Mouse (Mus musculus): ENCODE results near the gene Nkx1-2.

The Nkx1-2 gene

DNA sequence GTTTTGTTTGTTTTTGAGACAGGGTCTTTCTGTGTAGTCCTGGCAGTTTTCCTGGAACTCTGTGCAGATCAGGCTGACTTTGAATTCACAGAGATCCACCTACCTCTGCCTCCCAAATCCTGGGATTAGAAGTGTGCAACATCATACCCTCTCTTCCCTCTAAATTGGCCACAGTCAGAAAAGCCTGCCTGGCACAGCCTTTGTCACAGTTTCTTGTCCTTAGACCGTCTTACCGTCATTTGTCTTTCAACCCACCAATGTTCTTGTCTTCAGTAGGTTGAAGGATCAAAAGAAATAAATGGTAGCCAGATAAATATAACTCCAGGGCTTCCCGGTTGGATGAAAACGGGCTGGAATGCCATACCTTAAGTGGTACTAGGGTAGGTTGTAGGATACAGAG, 5.3 kb upstream of the Nkx1-2 start:
- DNase-seq (ENCODE audit: low read depth) = no peak

DNA sequence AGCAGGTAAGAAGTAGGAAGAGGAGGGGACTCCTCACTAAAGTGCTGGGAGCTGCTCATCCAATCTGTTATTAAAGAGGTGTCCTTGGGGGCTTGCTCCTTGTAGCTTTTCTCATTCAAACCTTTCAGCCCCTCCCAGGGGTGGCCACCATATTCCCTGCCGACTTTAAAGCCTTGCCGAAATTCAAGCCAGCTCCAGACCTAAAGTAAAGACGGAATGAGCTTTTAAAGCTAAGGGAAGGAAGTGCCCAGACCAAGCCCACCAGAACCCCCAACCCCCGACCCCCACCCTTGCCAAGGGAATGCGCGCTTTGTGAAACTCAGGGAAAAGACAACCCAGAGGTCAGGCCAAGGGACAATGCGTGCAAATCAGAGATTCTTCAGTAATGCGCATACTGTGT, 1.5 kb upstream of the Nkx1-2 start:
- no peak for DNase-seq (ENCODE audit: low read depth)

- peak; percentile 53 for DNase-seq (ENCODE audit: low read depth)
These were observed 589 bp upstream of the Nkx1-2 start for GRCm38 (mm10) chr7:132600026-132600425.

GRCm38 (mm10) chr7:132597251-132598041, 2.0 kb downstream of the Nkx1-2 start:
- DNase-seq (ENCODE audit: low read depth) = no peak

GRCm38 (mm10) chr7:132596557-132597250, 2.7 kb downstream of the Nkx1-2 start:
- no peak for DNase-seq (ENCODE audit: low read depth)

DNA sequence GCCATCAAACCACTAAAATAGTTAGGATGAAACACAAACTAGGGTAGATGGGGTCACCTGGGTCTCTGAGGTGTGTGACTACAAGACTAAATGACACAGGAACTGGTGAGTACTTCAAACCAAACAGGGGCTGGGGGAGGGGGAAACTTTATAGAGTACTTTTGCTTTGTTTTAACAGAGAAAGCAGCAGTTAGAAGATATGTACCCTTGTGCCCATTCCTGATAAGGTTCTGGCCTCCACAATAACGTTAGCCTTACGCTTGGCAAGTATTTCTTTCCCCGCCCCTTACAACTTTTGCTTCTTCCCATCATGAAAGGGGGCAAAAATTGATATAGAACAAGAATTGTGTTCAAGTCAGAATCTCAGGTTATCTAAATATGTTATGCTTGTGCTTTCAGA, 3.6 kb downstream of the Nkx1-2 start:
- no peak for DNase-seq (ENCODE audit: low read depth)

DNA sequence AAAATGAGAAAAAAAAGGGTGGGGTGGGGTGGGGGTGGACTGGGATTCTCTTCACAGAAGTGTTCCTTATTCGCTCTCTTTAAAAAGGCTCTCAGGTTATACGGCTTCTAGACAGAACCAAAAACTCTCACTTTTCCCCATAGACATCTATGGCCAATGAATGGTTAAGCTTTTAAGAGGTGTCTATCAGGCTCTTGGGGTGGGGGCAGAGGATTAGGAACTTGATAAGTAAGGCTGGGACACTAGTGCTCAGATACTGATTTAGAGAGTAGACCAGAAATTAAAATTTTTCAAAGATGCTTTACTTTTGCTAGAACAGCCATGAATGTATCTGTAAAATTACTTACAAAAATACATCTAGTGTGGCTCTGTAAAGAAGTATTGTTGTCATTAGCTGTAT, 5.1 kb downstream of the Nkx1-2 start:
- no peak for DNase-seq (ENCODE audit: low read depth)

- DNase-seq (ENCODE audit: low read depth) = no peak
These were observed 5.7 kb downstream of the Nkx1-2 start for GRCm38 (mm10) chr7:132593762-132594161.

- no peak for DNase-seq (ENCODE audit: low read depth)
These were observed 9.8 kb downstream of the Nkx1-2 start for GRCm38 (mm10) chr7:132589610-132590009.

DNA sequence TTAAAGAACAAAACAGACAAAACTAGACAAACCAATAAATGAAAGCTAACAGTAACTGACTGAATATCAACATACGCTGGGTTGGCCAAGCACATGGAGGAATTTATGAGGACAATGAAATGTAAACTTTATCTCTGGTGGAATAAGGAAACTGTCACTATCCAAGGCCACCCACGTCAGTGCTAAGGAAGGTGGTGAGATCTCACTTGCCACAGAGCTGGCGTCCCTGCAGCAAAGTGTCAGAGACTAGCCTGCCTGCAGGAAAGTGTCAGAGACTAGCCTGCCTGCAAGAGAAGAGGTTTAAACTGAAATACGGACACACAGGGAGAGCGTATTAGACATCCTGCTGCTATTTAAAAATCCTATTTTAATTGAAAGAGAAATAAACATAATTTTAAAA, 12.3 kb downstream of the Nkx1-2 start:
- DNase-seq (ENCODE audit: low read depth) = no peak

GRCm38 (mm10) chr7:132585695-132586491, 13.5 kb downstream of the Nkx1-2 start:
- no peak for DNase-seq (ENCODE audit: low read depth)

- DNase-seq (ENCODE audit: low read depth) = no peak
These were observed 18.0 kb downstream of the Nkx1-2 start for GRCm38 (mm10) chr7:132581441-132581840.

DNA sequence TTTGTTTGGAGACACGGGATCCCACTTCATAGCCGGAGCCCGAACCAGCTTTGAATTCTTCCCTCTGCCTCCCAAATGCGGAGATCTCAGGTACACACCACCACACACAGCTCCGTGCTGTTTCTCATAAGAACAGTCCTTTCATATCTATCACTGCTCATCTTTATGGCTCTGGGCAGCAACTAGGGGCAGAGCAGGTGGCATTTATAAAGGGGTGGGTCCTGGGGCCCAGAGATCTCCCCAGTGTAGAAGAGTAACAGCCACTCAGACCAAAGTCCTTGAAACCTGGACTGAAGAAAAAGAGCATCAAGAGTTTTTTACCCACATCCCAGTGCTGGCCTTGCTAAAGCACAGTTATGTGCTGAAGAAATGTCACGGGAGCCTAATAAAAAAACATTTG, 18.9 kb downstream of the Nkx1-2 start:
- DNase-seq (ENCODE audit: low read depth) = no peak

- no peak for DNase-seq (ENCODE audit: low read depth)
These were observed 22.5 kb downstream of the Nkx1-2 start for GRCm38 (mm10) chr7:132576891-132577290.

DNA sequence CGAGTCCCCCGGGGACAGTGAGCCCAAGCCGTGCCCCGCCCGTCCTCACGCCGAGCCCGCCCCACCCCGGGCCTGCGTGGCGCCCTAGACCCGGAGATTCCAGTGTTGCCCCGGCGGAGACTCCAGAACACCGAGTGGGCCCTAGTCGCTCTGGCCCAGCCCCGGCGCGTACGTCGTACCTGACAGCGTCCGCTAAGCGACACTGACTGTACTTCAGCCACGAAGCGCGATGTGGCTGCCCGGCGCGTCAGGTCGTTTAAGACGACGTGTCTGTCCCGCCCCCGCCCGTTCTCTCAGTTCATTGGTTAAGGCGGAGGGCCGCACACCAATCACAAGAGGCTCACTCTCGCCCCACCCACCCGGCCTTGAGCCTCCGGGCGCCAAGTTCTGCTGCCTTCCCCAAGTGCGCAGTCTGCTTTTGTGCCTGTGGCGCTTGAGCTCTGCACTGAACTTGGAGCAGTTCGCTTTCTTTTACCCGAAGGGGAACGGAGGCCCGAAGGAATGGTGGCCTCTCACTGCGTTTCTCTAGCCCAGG, 23.3 kb downstream of the Nkx1-2 start, which contains the start of gene Oat:
Oat (minus strand) TSS at position 283 of the 535 bp plus-strand sequence.
- peak; percentile 99 for DNase-seq (ENCODE audit: low read depth)

DNA sequence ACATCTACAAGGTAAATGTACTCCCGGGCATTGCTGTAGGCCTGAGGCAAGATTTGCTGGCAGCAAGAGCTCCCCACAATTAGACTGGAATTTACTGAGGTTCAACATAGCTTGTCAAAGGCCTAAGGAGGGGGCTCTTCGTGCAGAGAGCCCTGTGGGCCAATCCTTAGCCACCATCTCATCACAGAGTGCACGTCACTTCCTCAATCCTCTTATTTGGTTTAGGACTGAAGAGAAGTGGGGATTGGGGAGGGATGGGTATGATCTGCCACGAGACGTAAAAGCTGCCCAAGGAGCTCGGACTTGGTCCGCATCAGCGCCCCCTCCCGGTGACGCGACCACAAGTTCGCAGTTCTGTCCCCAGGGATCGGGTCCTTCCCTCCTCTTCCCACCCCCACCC, 23.8 kb downstream of the Nkx1-2 start:
- DNase-seq (ENCODE audit: low read depth) = peak; percentile 88

DNA sequence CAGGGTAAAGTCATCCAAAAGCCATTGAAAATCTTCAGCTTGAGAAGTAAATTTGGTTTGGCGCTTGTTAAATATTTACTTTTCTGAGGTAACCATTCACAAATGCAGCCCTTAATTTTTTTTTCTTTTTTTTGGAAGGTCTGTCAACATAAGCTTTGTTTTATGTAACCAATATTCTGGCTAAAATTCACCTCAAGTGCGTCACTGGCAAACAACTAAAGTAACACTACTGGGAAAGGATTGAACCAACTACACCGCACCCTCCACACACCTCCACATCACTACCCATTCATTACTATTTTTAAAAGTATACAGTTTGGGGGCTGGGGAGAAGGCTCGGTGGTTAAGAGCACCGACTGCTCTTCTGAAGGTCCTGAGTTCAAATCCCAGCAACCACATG, 24.8 kb downstream of the Nkx1-2 start:
- DNase-seq (ENCODE audit: low read depth) = no peak

- no peak for DNase-seq (ENCODE audit: low read depth)
These were observed 26.2 kb downstream of the Nkx1-2 start for GRCm38 (mm10) chr7:132573205-132573604.

GRCm38 (mm10) chr7:132572738-132573137, 26.7 kb downstream of the Nkx1-2 start:
- no peak for DNase-seq (ENCODE audit: low read depth)

- DNase-seq (ENCODE audit: low read depth) = no peak
These were observed 28.0 kb downstream of the Nkx1-2 start for GRCm38 (mm10) chr7:132571481-132571880.

GRCm38 (mm10) chr7:132570071-132570470, 29.4 kb downstream of the Nkx1-2 start:
- DNase-seq (ENCODE audit: low read depth) = no peak

GRCm38 (mm10) chr7:132568817-132569216, 30.6 kb downstream of the Nkx1-2 start:
- DNase-seq (ENCODE audit: low read depth) = no peak

Measured in induced T-regulatory cell, adult 2 months (primary cell).